Mouse (Mus musculus): ENCODE results near the gene Ttc28.

DNA sequence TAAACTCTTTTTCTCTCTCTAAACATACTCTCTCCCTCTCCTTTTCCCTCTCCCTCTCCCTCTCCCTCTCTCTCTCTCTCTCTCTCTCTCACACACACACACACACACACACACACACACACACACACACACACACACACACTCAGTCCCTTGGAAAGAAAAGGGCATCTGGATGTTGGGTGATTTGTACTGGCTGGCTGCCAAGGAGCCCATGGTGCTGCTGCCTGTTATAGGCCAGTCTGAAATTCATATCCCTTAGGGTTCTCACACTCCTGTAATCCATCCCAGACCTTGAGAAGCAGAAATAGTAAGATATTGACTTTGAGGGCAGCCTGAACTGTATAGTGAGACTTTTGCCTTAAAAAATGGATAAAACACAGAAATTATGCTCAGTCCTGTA is 4.9 kb upstream of the Ttc28 start:
- no peak for TF ChIP-seq GATA1 (IDR thresholded peaks at IDR 0.05; ENCODE audit: borderline replicate concordance, low read length)
- TF ChIP-seq FLI1 (IDR thresholded peaks at IDR 0.05; ENCODE audit: low read length): no peak
